Mouse (Mus musculus): ENCODE measurements around the gene Stxbp3.
A peak's percentile ranks its signal among the peaks of the same experiment; 100 is the strongest.
"Not testable (repeated sequence)": the region's sequence is repeated elsewhere in the genome, so short reads cannot be mapped to it uniquely, and the experiment has no call there.

Gene Stxbp3

GRCm38 (mm10) chr3:108856386-108857123 lies 16.2 kb upstream of the Stxbp3 start:
- DNase-seq: peak; percentile 34

DNA sequence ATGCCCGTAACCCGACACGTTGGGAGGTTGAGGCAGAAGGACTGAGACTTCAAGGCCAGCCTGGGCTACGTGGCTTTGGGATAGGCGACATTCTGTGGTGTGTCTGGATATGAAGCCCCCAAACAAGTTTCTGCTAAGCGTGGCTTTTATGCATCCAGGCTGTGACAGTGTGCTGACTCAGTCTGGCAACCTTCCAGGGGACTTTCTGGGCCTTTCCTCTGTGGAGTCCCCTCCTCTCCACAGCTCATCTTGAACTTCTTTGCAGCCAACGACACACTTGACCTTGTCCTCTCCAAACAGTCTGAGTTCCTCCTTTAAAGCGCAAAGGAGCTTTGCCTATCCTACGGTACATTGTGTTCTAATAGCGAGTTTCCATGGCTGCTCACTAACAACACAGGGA lies 15.5 kb upstream of the Stxbp3 start:
- no peak for DNase-seq

DNA sequence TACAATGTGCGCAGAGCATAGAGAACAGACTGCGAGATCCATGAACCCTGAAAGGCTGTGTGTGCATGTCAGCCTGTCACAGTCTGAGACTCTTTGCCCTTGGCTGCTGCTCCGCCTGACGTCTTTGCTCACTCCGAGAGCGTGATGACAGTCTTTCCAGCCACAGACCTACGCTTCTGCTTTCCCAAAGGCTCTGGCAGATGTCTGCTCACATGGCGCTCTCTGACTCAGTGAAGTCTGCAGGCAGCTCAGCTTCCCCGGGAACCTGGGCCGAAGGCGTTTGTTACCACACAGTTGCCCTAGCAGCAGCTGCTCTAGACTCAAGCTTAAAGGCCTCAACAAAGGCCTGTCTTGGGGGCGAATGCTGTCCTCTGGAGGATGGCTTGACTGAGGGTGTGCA lies 15.0 kb upstream of the Stxbp3 start:
- no peak for DNase-seq

DNA sequence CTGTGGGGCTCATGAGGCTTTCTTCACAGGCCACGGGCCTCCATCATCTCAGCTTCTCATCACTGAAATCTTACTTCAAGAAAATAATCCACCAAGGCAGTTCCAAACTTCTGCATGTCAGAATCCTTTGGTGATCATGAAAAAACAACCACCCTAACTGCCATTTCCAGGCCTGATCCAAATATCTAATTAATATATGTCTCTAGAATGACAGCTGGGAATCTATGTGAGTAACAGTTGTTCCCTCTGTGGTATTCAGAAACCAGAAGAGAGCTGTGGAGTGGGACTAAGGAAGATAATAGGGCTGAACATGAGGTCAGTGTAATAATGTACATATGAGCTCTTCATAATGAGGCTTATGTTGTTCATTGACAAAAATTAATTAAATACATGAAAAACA lies 12.9 kb upstream of the Stxbp3 start:
- DNase-seq: no peak

- no peak for DNase-seq
Measured at GRCm38 (mm10) chr3:108851996-108852697, 11.8 kb upstream of the Stxbp3 start.

DNA sequence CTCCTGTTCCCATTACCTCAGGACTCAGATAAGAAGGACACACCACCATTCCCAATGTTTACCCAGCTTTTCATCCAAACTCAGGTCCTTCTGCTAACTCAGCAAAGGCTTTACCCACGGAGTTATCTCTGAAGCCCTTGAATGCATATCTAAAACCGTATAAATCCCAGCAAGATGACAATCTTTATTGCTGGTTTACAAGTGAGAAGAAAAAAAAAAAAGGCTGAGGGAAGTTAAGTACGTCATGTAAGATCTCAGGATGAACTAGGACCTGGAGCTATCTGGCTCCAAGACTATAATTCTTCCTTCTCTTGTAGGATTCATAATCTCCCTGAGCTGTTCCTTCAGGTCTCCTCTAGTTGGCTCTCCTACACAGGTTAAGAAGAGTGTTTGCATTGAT lies 11.2 kb upstream of the Stxbp3 start:
- no peak for DNase-seq

DNA sequence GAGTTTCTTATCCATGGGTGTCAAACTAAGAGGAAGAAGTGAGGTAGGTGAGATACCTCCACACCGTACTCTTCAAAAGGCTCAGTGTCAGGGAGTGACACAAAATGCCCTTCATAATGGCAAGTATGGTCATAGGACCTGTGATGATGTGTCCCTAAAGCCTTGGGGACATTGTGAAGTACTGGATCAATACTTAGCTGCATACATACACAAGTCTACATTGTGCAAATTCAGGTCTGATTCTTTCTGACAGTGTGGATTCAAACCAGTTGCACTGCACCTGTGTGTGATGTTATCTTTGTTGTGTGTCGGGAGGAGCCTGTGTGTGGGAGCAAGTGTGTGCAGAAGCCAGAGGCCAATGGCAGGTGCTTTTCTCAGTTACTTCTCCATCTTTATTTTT lies 10.7 kb upstream of the Stxbp3 start:
- no peak for DNase-seq

DNA sequence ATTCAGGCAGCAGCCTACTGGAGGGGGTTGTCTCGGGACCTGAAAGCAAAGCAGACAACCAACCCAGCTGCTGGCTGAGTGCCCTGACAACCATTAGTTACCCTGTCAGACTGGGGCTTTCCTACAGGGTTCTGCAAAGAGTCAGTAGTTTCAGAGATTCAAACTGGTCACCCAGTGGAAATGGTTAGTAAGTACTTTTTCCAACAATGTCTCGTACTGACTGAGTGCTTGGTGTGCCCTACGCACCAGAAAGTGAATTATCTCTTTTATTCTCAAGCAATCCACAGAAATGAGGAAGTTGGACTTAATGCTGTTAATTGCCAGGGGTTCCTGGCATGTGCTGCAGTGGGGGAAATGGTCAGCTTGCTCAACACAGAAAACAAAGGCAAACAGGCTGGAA lies 10.2 kb upstream of the Stxbp3 start:
- no peak for DNase-seq

- DNase-seq: no peak
Measured at GRCm38 (mm10) chr3:108846616-108847015, 6.3 kb upstream of the Stxbp3 start.

GRCm38 (mm10) chr3:108844521-108844920 lies 4.2 kb upstream of the Stxbp3 start:
- no peak for DNase-seq

DNA sequence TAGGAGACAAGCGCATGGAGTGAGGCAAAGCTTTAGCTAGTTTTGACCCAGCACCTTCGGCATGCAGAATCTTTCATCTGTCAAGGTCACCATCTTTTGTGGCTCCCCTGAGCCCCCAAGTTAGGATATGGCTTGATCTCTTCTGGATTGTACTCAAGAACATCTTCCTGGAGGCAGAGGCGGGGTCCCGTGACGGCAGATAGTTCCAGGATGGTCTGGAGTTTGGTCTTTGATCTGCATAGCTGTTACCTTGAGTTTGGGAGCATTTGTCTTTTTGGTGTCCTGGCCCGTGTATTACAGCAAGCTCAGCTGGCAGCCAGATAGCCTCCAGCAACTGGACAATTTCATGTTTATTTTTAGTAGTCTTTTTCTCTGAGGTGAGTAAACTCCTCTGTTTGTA lies 3.7 kb upstream of the Stxbp3 start:
- no peak for DNase-seq

DNA sequence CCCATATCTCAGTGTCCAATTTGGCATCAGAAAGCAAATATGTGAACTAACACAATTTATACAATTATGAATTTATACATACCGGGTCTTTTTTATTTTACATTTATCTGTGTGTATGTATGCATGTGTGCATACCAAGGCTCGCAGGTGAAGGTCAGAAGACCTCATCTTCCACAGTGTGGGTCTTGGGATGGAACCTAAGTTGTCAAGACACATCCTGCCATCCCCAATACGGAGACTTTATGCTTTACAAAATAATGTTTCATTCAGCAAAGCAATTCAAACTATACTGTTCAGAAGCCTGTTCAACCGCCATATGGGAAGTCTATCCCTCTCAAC lies 359 bp upstream of the Stxbp3 start:
- DNase-seq: no peak

DNA sequence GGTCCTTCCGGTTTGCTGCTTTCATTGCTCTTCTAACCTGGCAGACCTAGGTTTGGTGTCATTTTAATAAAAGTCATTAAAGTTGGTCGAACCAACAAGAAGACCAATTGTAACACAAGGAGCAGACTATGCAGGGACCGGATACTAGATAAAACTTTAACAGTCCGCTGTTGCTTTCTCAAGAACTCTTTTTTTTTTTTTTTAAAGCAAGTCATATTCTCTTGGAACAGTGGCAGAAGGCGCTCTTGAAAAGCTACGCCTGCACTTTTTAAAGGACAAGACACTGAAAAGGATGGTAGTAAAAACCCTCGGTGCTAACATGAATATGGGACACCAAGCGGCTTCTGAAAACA lies 703 bp downstream of the Stxbp3 start:
- DNase-seq: no peak

DNA sequence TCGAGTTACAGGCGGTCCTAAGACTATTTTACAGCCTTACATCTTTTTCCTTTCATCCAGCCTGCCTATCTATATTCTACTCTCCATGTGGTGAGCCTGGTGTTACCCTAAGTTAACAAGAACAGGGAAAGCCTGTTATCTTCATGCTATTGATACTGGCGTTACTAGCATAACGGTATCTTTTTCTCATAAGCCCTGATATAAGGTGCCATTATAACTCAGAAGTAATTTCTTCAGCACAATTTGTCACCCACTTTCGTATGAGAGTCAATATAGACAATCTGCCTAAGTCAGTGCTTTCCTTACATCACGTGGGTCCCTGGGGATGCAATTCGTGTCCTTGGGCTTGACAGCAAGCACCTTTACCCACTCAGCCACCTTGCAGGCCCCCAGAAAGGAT lies 1.3 kb downstream of the Stxbp3 start:
- no peak for DNase-seq

DNA sequence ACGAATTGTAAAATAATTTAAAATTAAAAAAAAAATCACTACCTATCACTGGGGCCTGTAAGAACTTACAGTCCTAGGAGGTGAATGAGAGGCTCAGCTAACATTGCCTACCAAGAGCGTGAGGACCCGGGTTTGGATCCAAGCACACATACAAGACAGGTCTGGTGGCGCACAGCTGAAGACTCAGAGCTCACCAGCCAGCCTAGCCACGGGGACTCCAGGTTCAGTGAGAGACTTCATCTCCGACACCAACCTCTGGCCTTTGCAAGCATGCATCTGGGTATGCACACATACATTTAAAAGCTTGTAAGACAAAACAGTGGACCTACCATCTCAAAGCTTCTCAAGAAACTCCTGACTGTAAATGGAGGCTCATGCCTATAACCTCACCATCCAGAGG lies 3.4 kb downstream of the Stxbp3 start:
- no peak for DNase-seq

DNA sequence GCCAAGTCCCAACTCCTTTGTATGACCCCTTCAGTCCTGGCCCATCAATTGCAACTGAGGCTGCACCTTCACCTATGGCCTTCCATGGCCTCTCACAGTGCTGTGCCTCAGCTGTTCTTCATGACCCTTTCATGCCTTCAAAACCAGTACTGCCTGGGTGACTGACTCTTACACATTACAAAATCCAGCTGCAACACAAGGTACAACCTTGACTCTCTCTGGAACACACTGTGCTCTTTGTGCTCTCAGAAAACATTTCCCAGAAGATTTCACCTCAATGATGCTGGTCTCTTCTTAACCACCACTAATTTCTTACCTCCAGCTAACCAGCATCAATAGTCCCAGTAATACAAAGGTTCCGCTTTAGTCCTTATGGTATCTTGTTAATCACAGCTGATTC lies 6.6 kb downstream of the Stxbp3 start:
- DNase-seq: not testable (repeated sequence)

DNA sequence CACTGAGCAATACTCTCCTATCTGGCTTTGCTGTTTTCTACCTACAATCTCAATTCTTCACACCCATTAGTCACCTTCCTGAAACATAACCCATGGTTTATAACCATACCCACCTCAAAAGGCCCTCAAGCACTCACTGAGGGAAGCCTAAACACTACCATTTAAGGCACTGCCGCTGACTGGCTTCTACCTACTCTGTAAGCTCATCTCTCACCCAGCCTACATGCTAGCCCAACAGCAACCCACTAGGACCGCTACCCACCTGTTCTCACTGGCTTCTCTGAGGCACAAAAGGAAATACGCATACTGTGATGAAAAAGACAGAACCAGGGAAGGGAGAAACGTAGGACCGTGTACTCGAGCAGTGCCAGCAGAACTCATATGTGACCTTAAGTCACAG lies 8.6 kb downstream of the Stxbp3 start:
- DNase-seq: no peak

GRCm38 (mm10) chr3:108830493-108830892 lies 9.8 kb downstream of the Stxbp3 start:
- DNase-seq: no peak

GRCm38 (mm10) chr3:108815631-108816030 lies 24.7 kb downstream of the Stxbp3 start:
- no peak for DNase-seq

DNA sequence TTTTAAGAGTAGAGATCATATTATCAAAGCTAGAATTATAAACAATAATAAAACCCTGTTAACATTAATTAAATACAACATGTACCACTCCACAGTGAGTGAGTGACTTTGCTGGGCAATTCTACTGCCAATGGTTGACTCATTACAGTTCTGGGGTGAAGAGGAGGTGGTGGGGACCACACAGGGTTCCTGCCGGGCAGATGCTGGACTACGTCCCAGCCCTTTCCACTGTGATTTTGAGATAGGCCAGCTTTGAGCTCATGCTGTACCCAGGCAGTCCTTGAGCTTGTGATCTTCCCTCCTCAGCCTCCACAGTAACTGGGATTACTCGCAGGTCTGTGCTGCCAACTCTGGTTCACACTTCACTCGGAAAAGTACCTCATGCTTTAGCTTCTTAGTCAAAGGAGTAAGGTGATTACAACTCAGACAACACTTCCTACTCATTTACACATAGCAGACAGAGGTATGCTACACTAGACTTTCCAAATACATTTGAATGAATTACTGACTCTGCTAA lies 29.5 kb downstream of the Stxbp3 start:
- no peak for DNase-seq

DNA sequence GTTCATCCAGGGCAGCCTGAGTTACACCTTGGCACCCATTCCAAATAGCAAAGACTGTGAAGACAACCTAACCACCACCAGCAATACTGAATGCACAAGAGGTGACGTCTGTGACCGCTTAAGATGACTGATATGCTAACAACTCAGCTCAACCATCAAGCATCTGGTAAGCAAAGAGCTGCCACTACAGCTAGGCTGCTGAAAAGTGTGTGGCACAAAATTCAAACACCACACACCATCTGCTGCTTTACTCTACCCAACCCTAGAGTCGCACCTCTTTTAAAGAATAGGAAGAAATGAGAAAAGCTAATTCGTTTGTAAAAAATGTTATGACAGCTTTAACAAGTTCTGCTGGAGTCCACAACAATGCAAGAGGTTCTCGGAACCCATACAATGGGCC lies 34.7 kb downstream of the Stxbp3 start:
- no peak for DNase-seq

DNA sequence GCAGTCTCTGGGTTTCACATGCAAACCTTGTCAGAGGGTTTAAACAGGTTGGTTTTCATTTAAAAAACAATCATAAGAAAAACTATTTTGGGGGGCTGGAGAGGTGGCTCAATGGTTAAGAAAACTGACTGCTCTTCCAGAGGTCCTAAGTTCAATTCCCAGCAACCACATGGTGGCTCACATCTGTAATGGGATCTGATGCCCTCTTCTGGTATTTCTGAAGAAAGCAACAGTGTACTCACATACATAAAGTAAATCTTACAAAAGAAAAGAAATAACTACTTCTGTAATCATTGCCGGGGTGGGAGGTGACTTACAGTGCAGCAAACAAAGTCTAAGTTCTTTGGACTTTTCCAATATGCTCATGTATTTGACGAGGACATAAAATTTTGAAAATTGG lies 42.0 kb downstream of the Stxbp3 start:
- no peak for DNase-seq

- no peak for DNase-seq
Measured at GRCm38 (mm10) chr3:108797723-108798122, 42.6 kb downstream of the Stxbp3 start.

- no peak for DNase-seq
Measured at GRCm38 (mm10) chr3:108796386-108796785, 43.9 kb downstream of the Stxbp3 start.

Data from cerebellum, adult 11-12 months (tissue).